Mouse (Mus musculus) left cerebral cortex, postnatal 4 days (tissue): ENCODE data around the gene Hid1. TPM values are rescaled to one million over a fixed set of nuclear protein-coding genes. Genes with fewer than 3 reads are reported as not detected.

Experiments
- DNase-seq: peaks from one replicate; pipeline ENCODE4 v3.0.0-alpha.2; 2022
- intact Hi-C: fragments of 180-260 bp; cut with DNase I; formaldehyde crosslinking; loops from one replicate; pipeline ENCODE4 v1.15.1; 2025
- total RNA-seq, 2 experiments: library from RNA; stranded (reverse); gene quantifications; 2 replicates each; pipeline ENCODE4 v1.2.3; 2021

Gene Hid1
- total RNA-seq, 2 experiments from 2014 or later = 72.7 to 80.6 TPM

GRCm38 (mm10) chr11:115377254-115377653 is 9.7 kb upstream of the Hid1 start:
- no peak for DNase-seq
- intact Hi-C loops = no loop called here

- intact Hi-C loops = no loop called here
- DNase-seq = no peak
Measured at GRCm38 (mm10) chr11:115376722-115377121, 9.2 kb upstream of the Hid1 start.

GRCm38 (mm10) chr11:115374695-115375425 is 7.3 kb upstream of the Hid1 start:
- intact Hi-C loops = no loop called here
- no peak for DNase-seq

- DNase-seq = peak; percentile 82
- intact Hi-C loops = no loop called here
Measured at GRCm38 (mm10) chr11:115373805-115374694, 6.5 kb upstream of the Hid1 start.

GRCm38 (mm10) chr11:115372737-115373136 is 5.2 kb upstream of the Hid1 start:
- intact Hi-C loops = no loop called here
- no peak for DNase-seq

GRCm38 (mm10) chr11:115372015-115372414 is 4.5 kb upstream of the Hid1 start:
- intact Hi-C loops = no loop called here
- no peak for DNase-seq

GRCm38 (mm10) chr11:115371354-115371753 is 3.8 kb upstream of the Hid1 start:
- DNase-seq = no peak
- intact Hi-C loops = no loop called here

GRCm38 (mm10) chr11:115370368-115370767 is 2.8 kb upstream of the Hid1 start:
- intact Hi-C loops = no loop called here
- no peak for DNase-seq

- DNase-seq = peak; percentile 62
- intact Hi-C loops = no loop called here
Measured at GRCm38 (mm10) chr11:115366706-115367394, 706 bp downstream of the Hid1 start.

GRCm38 (mm10) chr11:115366039-115366705 is 1.4 kb downstream of the Hid1 start:
- intact Hi-C loops = no loop called here
- no peak for DNase-seq

- intact Hi-C loops = loop anchor here (5.0 kb wide), 1 partner anchor 53 kb away; the partner anchor contains the start of gene Atp5h
- no peak for DNase-seq
Measured at GRCm38 (mm10) chr11:115364136-115364535, 3.4 kb downstream of the Hid1 start.

GRCm38 (mm10) chr11:115359726-115360125 is 7.8 kb downstream of the Hid1 start:
- intact Hi-C loops = loop anchor here (5.0 to 10.0 kb wide), 3 partner anchors 58 to 155 kb away; partner anchors contain the start of gene Atp5h
- no peak for DNase-seq

- intact Hi-C loops = loop anchor here (5.0 to 10.0 kb wide), 2 partner anchors 113 to 154 kb away; no protein-coding TSS in a partner anchor
- no peak for DNase-seq
Measured at GRCm38 (mm10) chr11:115359293-115359692, 8.3 kb downstream of the Hid1 start.

GRCm38 (mm10) chr11:115358468-115358867 is 9.1 kb downstream of the Hid1 start:
- intact Hi-C loops = loop anchor here (5.0 to 10.0 kb wide), 2 partner anchors 114 to 154 kb away; no protein-coding TSS in a partner anchor
- DNase-seq = peak; percentile 81

GRCm38 (mm10) chr11:115354183-115354582 is 13.4 kb downstream of the Hid1 start:
- intact Hi-C loops = loop anchor here (10.0 kb wide), 1 partner anchor 149 kb away; no protein-coding TSS in a partner anchor
- DNase-seq = peak; percentile 79

GRCm38 (mm10) chr11:115353375-115353774 is 14.2 kb downstream of the Hid1 start:
- no peak for DNase-seq
- intact Hi-C loops = loop anchor here (10.0 kb wide), 1 partner anchor 149 kb away; no protein-coding TSS in a partner anchor

GRCm38 (mm10) chr11:115349976-115350375 is 17.6 kb downstream of the Hid1 start:
- intact Hi-C loops = loop anchor here (10.0 kb wide), 1 partner anchor 145 kb away; no protein-coding TSS in a partner anchor
- no peak for DNase-seq

- DNase-seq = no peak
- intact Hi-C loops = no loop called here
Measured at GRCm38 (mm10) chr11:115348681-115349248, 18.8 kb downstream of the Hid1 start.

GRCm38 (mm10) chr11:115345515-115345914 is 22.0 kb downstream of the Hid1 start:
- intact Hi-C loops = no loop called here

GRCm38 (mm10) chr11:115344967-115345366 is 22.6 kb downstream of the Hid1 start:
- no peak for DNase-seq
- intact Hi-C loops = no loop called here

More at GRCm38 (mm10) chr11:115345515-115345914, 22.0 kb downstream of the Hid1 start:
- DNase-seq = no peak
